Mouse (Mus musculus): ENCODE measurements around the gene Gon7.

Gon7 gene

DNA sequence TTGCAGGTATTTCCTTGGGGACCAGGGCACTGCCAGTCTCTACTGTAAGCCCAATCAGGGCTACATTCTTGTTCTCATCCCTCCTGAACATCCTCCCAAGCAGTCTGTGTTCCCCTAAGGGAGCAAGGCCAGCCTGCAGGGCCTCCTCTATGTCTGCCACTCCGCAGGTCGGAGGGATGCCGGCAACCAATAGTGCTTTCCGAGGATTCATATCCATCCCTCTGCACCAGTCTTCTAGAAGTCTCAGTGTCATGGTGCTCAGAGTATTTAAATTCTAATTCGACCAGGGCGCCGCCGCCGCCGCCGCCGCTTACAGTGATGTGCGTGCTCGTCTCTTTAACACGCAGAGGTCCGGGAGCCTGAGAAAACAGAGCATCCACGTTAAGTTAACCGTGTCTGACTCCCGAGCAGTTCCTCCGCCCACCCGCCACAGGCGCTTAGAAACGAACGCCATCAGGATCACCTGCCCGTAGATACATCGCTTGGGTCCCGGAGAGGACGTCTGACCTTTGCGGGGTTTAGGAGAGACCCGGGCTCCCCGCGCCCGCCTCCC, 14.5 kb downstream of the Gon7 start:
- DNase-seq (ENCODE audit: low spot score): no peak

DNA sequence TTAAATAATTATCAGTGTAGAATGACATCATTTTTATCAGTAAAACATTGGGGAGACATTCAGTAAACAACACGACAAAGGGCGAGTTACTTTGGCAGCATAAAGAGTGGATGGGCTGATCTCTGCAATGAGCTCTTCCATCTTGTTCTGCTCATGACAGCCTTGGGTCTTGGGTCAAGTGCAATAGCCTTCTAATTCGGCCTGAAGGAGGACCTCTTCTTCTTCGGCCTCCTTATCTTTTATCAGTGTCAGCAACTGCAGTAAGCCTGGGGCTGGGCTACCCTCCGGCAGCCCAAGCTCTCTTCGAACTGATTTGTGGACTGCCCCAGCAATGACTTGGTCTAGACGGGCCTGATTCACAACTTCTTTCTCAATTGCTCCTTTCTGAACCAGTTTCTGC, 15.5 kb downstream of the Gon7 start:
- DNase-seq (ENCODE audit: low spot score): no peak

GRCm38 (mm10) chr12:102740285-102740684, 17.3 kb downstream of the Gon7 start:
- no peak for DNase-seq (ENCODE audit: low spot score)

DNA sequence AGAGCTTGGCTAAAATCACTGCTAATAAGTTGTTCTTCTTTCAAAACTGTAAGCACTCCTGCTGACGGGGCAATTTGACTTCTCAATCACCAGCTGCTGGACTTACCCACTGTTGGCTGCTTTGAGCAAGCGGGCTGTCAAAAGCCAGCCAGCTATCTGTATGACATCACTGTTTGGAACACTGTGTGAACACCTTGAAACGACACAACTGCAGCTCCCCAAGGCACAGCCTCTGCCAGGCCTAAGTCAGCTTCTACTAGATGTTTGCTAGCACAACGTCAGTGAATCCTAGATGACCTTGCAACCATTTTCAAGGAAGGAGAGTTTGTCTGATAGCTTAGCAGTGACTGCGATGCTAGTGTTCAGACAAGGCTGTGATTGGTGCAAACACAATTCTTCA, 18.5 kb downstream of the Gon7 start:
- DNase-seq (ENCODE audit: low spot score): no peak

DNA sequence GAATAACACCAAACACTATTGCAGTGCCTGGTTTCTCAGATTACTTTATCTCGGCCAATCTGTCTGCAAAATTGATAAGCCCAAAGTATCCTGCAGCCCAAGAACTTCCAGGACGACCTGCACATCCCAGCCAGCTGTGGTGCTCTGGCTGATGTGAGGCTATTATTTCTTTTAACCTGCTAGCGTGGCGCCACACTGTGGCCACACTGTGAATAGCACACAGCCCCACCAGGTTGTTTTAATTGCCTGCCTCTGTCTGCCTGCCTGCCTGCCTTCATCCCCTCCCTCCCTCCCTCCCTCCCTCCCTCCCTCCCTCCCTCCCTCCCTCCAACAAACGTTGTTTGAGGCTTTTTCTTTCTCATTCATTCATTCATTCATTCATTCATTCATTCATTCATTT, 24.2 kb downstream of the Gon7 start:
- peak; percentile 60 for DNase-seq (ENCODE audit: low spot score)

- DNase-seq (ENCODE audit: low spot score): no peak
Observed at GRCm38 (mm10) chr12:102730798-102731619, 26.6 kb downstream of the Gon7 start.

GRCm38 (mm10) chr12:102729855-102730797, 27.5 kb downstream of the Gon7 start:
- DNase-seq (ENCODE audit: low spot score): peak; percentile 51

- no peak for DNase-seq (ENCODE audit: low spot score)
Observed at GRCm38 (mm10) chr12:102725761-102726175, 31.8 kb downstream of the Gon7 start.

- no peak for DNase-seq (ENCODE audit: low spot score)
Observed at GRCm38 (mm10) chr12:102725146-102725545, 32.5 kb downstream of the Gon7 start.

GRCm38 (mm10) chr12:102723861-102724260, 33.7 kb downstream of the Gon7 start:
- no peak for DNase-seq (ENCODE audit: low spot score)

DNA sequence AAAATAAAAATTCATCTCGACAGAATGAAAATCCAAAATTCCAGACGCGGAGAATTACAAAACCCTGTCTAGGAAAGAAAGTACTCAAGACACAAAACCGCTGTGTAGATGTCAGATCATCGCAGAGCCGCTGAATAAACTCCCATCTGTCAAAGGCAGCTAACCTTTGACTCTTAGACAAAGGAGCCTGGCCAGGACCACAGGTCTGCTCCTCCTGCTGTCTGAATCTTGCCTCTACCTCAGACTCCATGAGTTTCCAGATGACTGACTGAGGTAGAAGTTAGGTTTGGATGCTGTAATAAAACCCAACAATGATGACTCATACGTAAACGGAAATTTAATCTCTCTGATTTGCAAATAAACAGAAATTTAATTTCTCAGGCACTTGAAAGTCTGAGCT, 34.6 kb downstream of the Gon7 start:
- DNase-seq (ENCODE audit: low spot score): no peak

- DNase-seq (ENCODE audit: low spot score): no peak
Observed at GRCm38 (mm10) chr12:102722451-102722850, 35.2 kb downstream of the Gon7 start.

GRCm38 (mm10) chr12:102719552-102720315, 37.9 kb downstream of the Gon7 start:
- DNase-seq (ENCODE audit: low spot score): no peak

GRCm38 (mm10) chr12:102714654-102715395, 42.8 kb downstream of the Gon7 start:
- no peak for DNase-seq (ENCODE audit: low spot score)

DNA sequence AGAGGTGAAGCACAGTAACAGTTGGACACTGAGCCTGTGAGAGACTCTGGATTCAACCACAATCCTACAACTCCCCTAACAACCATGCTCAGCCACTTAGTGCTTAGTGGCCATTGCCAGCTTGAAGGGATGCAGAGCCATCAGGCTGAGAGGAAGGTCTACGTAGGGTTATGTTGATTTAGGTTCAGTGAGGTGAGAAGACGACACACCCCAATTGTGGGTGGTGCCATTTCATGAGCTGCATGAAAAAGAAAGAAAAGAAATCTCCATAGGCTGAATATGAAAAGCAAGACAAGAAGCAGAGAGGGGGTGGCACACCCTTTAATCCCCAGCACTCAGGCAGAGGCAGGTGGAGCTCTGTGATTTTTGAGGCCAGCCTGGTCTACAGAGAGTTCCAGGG, 43.5 kb downstream of the Gon7 start:
- no peak for DNase-seq (ENCODE audit: low spot score)

- DNase-seq (ENCODE audit: low spot score): no peak
Observed at GRCm38 (mm10) chr12:102713153-102713865, 44.3 kb downstream of the Gon7 start.

DNA sequence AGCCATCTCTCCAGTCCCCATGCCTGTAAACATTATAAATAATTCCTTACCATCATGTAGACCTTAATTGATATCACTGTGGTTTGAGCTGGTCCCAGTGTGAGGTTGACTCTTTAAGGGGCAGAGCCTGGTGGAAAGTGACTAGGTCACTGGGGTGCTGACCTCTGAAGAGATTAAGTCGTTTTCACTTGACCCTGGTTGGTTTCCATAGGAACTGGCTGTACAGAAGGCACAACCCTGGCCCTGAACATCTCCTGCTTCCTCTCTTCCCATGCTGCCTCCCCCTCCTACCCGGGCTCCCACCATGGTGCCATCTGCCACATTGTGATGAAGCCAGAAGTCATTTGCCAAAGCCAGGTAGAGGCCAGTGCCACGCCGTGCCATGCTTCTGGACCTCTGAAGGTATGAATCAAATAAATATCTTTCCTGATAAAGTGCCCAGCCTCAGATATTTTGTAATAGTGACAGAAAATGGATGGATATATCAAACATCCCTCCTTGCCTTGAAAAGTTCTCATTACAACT, 46.7 kb downstream of the Gon7 start:
- DNase-seq (ENCODE audit: low spot score): no peak

GRCm38 (mm10) chr12:102709896-102710295, 47.7 kb downstream of the Gon7 start:
- no peak for DNase-seq (ENCODE audit: low spot score)

DNA sequence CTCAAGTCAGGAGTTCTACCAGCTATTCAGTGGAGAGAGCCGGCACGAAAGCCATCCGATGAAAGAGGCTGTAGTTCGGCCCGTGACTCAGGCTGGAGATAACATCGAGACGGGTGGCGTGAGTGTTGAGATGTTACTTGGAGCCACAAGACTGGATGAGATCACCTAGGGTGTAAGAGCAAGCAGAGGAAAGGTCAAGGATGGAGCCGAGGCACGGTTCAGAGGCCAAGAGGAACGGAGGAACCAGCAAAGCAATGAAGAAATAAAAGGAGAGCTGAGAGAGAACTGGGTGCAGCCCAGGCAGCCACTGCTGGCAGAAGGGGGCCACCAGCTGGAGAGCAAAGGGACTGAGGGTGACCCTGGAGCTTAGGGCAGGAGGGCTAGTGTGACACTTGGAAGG, 49.4 kb downstream of the Gon7 start:
- DNase-seq (ENCODE audit: low spot score): peak; percentile 62

- DNase-seq (ENCODE audit: low spot score): no peak
Observed at GRCm38 (mm10) chr12:102706833-102707463, 50.7 kb downstream of the Gon7 start.

All from urinary bladder, postnatal 14 days (tissue).